Mouse (Mus musculus): ENCODE data around the gene Cd200r2. TPM values are rescaled to one million over a fixed set of nuclear protein-coding genes. Genes with fewer than 3 reads are reported as not detected.

Gene Cd200r2
- not detected in 2 replicates for total RNA-seq (2021)
- long read RNA-seq, experiment 1, result 0 reads
- long read RNA-seq, experiment 2, result 0 reads

DNA sequence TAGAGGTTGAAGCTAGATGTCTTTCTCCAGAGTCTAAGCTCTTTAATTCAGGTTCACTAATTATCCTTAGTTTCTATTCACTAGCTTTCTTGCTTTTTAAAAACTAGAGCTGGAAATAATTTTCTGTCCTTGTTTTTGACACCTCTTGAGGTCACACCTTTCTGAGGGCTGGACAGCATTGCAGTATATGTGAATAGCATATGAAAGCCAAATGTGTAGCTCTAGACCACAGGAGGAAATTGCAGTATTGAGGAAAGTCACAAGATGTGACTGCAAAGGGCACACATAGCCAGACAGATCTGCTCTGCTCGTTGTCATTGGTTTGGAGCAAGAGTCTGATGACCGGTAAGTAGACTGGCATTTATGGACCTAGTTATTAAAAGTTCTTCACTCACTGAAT is at the start of gene Cd200r2:
TSS of gene Cd200r2 (plus strand) at position 301 of the 400 bp plus-strand sequence.
- no peak for DNase-seq

DNA sequence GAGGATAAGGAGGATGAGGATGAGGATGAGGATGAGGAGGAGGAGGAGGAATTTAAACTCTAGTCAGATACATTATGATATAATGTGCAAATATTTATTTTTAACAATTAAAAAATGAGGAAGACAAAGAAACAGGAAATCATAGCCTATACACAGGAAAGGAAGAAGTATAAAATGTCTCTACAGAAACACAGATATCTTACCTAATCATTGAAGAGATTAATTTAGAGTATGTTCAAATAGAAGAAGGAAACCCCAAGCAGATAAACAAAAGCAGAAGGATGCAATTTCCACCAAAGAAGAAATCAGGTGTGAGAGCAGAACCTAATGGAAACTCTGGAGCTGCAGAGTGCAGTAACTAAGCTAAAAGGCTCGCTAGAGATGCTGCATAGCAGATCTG is 48.9 kb upstream of the Cd200r2 start:
- DNase-seq, result no peak

DNA sequence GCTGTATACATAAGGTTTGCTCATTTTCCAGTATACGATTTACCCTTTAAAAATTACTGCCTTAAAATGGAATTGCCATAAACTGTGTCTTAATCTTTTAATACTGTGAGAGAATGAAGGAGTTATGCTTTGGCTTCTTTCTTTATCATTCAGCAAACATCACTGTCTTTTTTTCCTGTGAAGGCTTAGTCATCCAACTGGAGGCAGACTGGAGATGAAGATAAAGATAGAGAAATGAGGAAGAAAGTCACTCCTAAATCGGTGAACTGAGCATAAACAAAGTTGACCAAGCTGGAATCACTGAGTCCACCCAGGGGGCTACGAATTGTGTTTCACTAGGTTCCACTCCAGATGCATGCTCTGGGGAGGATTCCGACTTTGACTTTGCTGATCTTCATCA is 46.4 kb upstream of the Cd200r2 start:
- no peak for DNase-seq

DNA sequence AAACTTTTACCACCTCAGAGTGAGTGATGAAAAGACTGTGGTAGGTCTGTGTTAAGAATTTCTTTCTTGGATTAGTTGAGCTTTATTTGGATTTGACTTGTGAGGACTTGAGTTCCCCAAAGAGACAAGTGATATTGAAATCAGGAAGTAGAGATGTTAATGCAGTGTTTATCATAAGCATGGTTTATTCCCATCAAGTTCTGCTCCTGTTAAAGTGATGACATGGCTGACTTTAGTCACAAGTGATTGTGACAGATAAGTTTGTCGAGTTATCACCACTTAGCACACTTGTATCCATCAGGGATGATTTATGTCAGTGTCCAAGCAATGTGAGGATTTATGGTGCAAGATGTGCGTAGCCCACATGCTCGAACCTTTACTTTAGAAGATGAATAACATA is 34.6 kb upstream of the Cd200r2 start:
- no peak for DNase-seq

DNA sequence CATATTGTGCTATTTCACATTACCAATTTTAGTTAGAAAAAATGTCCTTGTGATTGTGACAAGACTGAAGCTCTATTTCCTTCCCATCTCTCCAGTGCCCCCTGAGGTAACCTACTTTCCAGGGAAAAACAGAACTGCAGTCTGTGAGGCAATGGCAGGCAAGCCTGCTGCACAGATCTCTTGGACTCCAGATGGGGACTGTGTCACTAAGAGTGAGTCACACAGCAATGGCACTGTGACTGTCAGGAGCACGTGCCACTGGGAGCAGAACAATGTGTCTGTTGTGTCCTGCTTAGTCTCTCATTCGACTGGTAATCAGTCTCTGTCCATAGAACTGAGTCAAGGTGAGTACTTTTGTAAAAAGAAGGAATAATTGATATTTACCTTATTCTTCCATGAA is 33.7 kb upstream of the Cd200r2 start:
- DNase-seq, result peak; percentile 20

DNA sequence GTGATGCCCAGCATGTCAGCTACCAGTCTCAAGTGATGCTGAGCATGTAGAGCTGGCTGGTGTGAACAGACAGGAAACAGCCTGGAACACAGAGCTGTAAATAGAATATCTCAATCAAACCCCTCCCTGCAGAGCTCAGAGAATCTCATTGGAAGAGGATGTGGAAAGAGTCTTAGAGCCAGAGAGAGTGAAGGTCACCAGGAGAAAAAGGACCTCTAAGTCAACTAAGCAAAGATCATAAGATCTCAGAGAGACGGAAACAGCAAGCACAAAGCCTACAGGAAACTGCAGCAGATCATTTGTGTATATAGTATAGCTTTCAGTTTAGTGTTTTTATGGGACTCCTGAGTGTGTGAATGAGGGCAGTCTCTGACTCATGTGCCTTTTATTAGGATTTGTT is 8.3 kb downstream of the Cd200r2 start:
- DNase-seq, result no peak

DNA sequence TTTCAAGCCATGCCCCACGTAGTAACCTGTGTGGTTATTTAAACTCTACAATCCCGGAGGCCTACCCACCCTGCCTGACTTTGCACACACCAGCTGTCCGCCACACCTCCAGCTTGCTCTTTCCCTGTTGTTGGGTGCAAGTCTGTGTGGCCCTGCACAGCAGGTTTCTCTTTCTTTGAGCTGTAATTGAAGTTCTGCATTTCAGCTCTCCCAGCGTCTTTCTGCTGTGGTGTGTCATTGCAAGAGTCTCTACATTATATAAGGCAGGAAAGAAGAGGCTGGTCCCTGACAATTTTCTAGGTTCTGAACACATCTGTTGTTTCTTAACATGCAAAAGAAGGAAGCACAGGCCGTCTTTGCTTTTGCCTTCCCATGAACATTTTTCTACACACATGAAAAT is 9.7 kb downstream of the Cd200r2 start:
- no peak for DNase-seq

DNA sequence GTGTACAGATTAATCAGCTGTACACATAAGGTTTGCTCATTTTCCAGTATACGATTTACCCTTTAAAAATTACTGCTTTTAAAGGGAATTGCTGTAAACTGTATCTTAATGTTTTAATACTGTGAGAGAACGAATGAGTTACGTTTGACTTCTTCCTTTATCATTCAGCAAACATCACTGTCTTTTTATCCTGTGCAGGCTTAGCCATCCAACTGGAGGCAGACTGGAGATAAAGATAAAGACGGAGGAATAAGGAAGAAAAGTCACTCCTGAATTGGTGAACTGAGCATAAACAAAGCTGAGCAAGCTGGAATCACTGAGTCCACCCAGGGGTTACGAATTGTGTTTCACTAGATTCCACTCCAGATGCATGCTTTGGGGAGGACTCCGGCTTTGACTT is 10.7 kb downstream of the Cd200r2 start:
- no peak for DNase-seq

DNA sequence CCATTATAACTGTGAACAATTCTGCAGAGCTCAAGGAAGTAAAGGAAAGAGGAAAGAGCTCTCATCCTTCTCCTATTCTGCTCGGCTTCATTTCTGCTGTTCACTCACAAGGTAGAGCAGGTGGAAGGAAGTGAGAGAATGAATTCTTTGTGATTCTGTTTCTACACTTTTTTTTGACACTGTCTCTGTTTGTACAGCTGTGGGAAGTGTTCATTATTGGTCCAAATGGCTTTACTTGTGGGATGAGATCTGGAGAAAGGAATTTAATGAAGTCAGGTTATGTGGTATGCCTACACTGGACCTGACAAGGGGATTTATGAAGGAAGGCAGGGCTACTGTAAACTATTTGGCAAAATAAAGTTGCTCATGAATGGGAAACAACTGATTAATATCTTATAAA is 23.9 kb downstream of the Cd200r2 start:
- no peak for DNase-seq

DNA sequence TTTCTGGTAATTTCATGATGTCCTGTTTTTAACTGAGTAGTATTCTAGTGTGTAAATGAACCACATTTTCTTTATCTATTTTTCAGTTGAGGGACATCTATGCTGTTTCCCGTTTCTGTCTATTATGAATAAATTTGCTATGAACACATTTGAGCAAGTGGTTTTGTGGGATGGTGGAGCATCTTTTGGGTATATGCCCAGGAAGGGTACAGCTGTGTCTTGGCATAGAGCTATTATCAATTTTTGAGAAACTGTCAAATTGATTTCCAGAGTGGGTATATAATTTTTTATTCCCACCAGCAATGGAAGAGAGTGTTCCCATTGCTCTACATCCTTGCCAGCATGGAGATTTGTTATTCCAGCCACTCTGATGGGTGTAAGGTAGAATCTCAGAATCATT is 65.1 kb downstream of the Cd200r2 start:
- DNase-seq, result no peak

DNA sequence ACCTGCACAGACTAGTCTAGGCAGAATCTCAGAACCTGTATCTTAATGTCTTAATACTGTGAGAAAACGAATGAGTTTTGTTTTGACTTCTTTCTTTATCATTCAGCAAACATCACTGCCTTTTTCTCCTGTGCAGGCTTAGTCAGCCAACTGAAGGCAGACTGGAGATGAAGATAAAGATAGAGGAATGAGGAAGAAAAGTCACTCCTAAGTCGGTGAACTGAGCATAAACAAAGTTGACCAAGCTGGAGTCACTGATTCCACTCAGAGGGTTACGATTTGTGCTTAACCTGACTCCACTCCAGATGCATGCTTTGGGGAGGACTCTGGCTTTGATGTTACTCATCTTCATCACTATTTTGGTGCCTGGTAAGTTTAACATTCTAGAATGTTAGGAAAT is 76.6 kb downstream of the Cd200r2 start, which contains the start of gene Cd200r3:
TSS of gene Cd200r3 (plus strand) at position 211 of the 400 bp plus-strand sequence.
- no peak for DNase-seq

DNA sequence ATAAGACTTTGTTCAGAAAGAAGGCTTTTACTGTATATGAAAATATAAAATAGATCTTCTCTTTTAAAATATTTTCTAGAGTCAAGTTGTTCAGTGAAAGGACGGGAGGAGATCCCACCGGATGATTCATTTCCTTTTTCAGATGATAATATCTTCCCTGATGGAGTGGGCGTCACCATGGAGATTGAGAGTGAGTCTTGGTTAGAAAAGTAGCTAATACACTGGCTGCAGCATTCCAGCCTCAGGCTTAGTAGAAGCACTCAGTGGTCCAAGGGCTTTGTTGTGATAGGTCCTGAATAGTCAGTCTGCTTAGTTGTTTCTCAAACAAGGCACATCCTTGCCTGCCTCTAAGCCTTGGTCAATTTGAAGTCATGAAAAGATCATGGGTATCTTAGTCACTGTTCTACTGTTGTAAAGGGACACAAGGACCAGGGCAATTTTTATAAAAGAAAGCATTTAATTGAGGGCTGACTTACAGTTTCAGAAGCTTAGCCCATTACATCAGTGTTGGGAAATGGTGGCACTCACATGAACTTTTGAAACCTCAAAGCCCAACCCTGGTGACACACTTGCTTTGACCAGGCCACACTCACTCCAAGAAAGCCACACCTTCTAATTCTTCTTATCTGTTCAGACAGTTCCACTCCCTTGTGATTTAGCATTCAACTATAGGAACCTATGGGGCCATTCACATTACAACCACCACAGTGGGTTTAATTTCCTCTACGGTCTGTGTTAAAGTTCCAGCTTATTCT is 84.6 kb downstream of the Cd200r2 start:
- DNase-seq, result no peak

DNA sequence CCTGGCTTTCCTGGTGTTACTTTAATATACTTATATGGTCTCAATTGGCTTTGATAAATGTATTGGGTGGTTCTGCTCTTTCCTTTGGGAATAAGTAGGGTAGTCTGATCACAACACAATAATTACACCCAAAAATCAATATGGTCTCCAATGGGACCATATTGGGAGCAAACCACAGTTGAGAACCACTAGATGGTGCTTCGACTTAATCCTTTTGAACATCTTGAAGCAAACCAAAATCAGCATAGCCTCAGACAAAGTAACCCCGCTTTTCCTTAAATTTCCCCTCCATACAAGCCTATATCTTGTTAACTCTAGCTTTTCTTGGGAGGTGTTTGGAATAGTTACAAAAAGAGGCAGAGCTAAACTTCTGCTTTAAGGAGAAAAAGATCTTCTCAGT is 95.4 kb downstream of the Cd200r2 start:
- no peak for DNase-seq

DNA sequence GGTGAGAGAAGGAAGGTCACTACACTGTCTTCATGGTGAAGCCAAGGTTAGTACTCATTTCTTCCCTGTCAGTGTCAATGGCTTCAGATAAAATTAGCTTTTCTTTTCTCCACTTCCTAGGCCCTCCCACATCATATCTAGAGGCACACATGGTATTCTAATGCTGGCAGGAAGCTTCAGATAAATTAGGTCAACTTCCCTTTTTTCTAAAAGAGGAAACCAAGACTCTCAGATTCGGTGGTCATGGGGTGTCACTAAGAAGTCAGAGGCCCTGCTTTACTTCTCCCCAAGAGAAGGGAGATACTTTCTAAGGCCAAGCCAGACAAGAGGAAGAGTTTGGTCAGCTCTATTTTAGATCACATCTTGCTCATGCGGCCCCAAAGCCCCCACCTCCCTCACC is 95.9 kb downstream of the Cd200r2 start:
- DNase-seq, result no peak

DNA sequence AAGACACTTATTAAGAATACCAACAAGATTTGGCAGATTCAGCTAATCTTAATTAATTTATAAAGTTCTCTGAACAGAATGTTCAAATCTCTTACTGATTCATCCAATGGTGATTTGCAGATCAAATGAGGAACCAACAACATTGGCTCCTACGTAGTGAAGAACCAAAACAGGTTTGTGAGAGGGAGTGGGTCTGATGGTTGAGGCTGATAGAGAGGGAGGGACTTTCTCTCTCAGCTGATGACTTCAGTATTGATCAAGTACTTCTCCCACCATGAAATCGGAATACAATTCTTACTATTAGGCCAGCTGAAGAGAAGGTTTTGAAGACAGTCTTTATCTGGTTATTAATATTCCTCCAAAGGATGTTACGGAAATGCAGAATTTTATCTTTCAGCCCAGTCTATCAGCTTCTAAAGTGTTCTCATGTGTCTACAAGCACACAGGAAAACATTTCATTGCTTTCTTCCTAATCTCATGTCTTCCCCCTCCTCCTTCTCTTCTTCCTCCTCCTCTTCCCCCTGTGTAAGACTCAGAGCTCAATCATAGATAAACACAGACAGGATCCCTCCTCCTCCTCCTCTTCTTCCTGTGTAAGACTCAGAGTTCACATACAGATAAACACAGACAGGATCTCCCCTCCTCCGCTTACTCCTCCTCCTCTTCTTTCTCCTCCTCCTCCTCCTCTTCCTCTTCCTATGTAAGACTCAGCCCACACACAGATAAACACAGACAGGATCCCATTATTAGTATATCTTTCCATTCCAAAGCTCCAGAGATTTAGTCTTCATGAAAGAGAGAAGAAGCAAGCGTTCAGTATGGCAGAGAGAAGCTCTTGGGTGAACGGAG is 97.9 kb downstream of the Cd200r2 start:
- DNase-seq, result no peak

DNA sequence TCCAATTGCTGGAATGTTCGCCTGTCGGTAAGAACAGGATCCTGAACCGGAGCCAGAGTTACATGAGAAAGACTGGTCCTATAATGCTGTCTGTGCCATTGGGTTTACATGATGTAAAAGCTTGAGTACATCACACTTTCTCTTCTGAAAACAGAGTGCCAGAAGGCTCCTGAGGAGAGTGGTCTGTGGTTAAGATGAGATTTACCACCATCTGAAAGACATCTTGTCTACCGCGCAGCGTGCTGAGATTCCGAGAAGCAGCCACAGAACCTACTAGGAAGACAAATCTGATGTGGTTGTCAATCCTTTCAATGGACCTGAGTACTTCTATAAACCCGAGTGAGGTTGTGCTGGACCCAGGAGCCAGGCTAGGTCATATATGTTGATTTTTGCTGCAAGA is 98.5 kb downstream of the Cd200r2 start:
- DNase-seq, result no peak

Other genes with a start within 250 kb of the Cd200r2 start
- 9.2 and 10.8 TPM in 2 replicates for gene Nepro, start 142.8 kb upstream of the Cd200r2 start, total RNA-seq (2021)
- 19.0 and 20.1 TPM in 2 replicates for gene Gtpbp8, start 120.7 kb upstream of the Cd200r2 start, total RNA-seq (2021)
- gene Cd200r1, start 101.4 kb upstream of the Cd200r2 start, total RNA-seq (2021), result 0.59 and 1.4 TPM in 2 replicates
- gene Cd200r4, start 55.4 kb upstream of the Cd200r2 start, total RNA-seq (2021), result not detected in 2 replicates
- 0.19 TPM in 2 replicates for gene Cd200r3, start 76.6 kb downstream of the Cd200r2 start, total RNA-seq (2021)
- 46.9 and 47.7 TPM in 2 replicates for gene Ccdc80, start 226.3 kb downstream of the Cd200r2 start, total RNA-seq (2021)